Mouse (Mus musculus): ENCODE measurements around the gene Sigmar1.
"Not testable (repeated sequence)": the region's sequence is repeated elsewhere in the genome, so short reads cannot be mapped to it uniquely, and the experiment has no call there.

The Sigmar1 gene

GRCm38 (mm10) chr4:41710229-41710628, 45.7 kb downstream of the Sigmar1 start:
- DNase-seq (ENCODE audit: low spot score), result no peak

- no peak for DNase-seq (ENCODE audit: low spot score)
Observed at GRCm38 (mm10) chr4:41708192-41708745, 47.7 kb downstream of the Sigmar1 start.

- DNase-seq (ENCODE audit: low spot score), result peak; percentile 43
Observed at GRCm38 (mm10) chr4:41707011-41707535, 48.9 kb downstream of the Sigmar1 start.

- DNase-seq (ENCODE audit: low spot score), result no peak
Observed at GRCm38 (mm10) chr4:41705922-41706754, 49.8 kb downstream of the Sigmar1 start.

- no peak for DNase-seq (ENCODE audit: low spot score)
Observed at GRCm38 (mm10) chr4:41704651-41705050, 51.3 kb downstream of the Sigmar1 start.

- not testable (repeated sequence) for DNase-seq (ENCODE audit: low spot score)
Observed at GRCm38 (mm10) chr4:41702226-41702625, 53.7 kb downstream of the Sigmar1 start.

GRCm38 (mm10) chr4:41700224-41700623, 55.7 kb downstream of the Sigmar1 start:
- DNase-seq (ENCODE audit: low spot score), result not testable (repeated sequence)

GRCm38 (mm10) chr4:41699783-41700182, 56.2 kb downstream of the Sigmar1 start, which contains the start of gene Il11ra1:
Gene Il11ra1 (plus strand): TSS chr4:41699989.
- not testable (repeated sequence) for DNase-seq (ENCODE audit: low spot score)

GRCm38 (mm10) chr4:41698421-41699016, 57.4 kb downstream of the Sigmar1 start:
- not testable (repeated sequence) for DNase-seq (ENCODE audit: low spot score)

- peak; percentile 85 for DNase-seq (ENCODE audit: low spot score)
Observed at GRCm38 (mm10) chr4:41696930-41697841, 58.8 kb downstream of the Sigmar1 start, which contains the start of gene Cntfr. Gene Cntfr (minus strand): TSS chr4:41697089.

- DNase-seq (ENCODE audit: low spot score), result not testable (repeated sequence)
Observed at GRCm38 (mm10) chr4:41696452-41696851, 59.5 kb downstream of the Sigmar1 start.

- DNase-seq (ENCODE audit: low spot score), result not testable (repeated sequence)
Observed at GRCm38 (mm10) chr4:41695800-41696199, 60.2 kb downstream of the Sigmar1 start.

- not testable (repeated sequence) for DNase-seq (ENCODE audit: low spot score)
Observed at GRCm38 (mm10) chr4:41693511-41693910, 62.4 kb downstream of the Sigmar1 start.

- DNase-seq (ENCODE audit: low spot score), result not testable (repeated sequence)
Observed at GRCm38 (mm10) chr4:41690014-41690413, 65.9 kb downstream of the Sigmar1 start.

- not testable (repeated sequence) for DNase-seq (ENCODE audit: low spot score)
Observed at GRCm38 (mm10) chr4:41688562-41688961, 67.4 kb downstream of the Sigmar1 start.
